Mouse (Mus musculus) myocyte (in vitro differentiated cells): ENCODE results near the gene Tex38. TPM values are rescaled to one million over a fixed set of nuclear protein-coding genes. Genes with fewer than 3 reads are reported as not detected.

Experiments
- H3K27me3 ChIP-seq: one replicate; pipeline ENCODE4 v1.6.1; 2011; ENCODE audit not compliant: control insufficient read depth, insufficient read depth, insufficient read length
- H3K36me3 ChIP-seq: one replicate; pipeline ENCODE4 v1.6.1; 2011; ENCODE audit not compliant: control insufficient read depth, insufficient read depth
- H3K4me2 ChIP-seq: one replicate; pipeline ENCODE4 v1.6.1; 2011; ENCODE audit warnings: low read depth, control low read depth
- H3K4me3 ChIP-seq: one replicate; pipeline ENCODE4 v1.5.1; 2011; ENCODE audit warnings: mild to moderate bottlenecking, control low read depth, moderate library complexity
- H3K79me2 ChIP-seq: one replicate; pipeline ENCODE4 v1.6.1; 2011; ENCODE audit not compliant: control insufficient read depth, insufficient read depth
- H3ac ChIP-seq: one replicate; pipeline ENCODE4 v1.6.1; 2011; ENCODE audit not compliant: control insufficient read depth, insufficient read length
- CEBPB ChIP-seq: IDR thresholded peaks from 2 replicates; pipeline ENCODE4 v1.6.1; 2011; ENCODE audit warnings: mild to moderate bottlenecking, moderate library complexity; ENCODE audit not compliant: poor library complexity, insufficient read depth, severe bottlenecking
- E2F4 ChIP-seq: IDR thresholded peaks from one replicate; pipeline ENCODE4 v1.6.1; 2011; ENCODE audit warnings: mild to moderate bottlenecking, control low read depth, moderate library complexity; ENCODE audit not compliant: insufficient read depth
- MAX ChIP-seq: IDR thresholded peaks from one replicate; pipeline ENCODE4 v1.6.1; 2011; ENCODE audit warnings: low read depth, mild to moderate bottlenecking, control low read depth
- MYOD1 ChIP-seq, 3 experiments: IDR thresholded peaks; one replicate each; pipeline ENCODE4 v1.6.1; 2011; ENCODE audit warnings: control low read depth in 2 of 3, low read depth in 2 of 3, mild to moderate bottlenecking in 2 of 3, moderate library complexity in 1 of 3; ENCODE audit not compliant: insufficient read length in 2 of 3, control insufficient read depth in 1 of 3
- MYOG ChIP-seq, 3 experiments: IDR thresholded peaks; one replicate each; pipeline ENCODE4 v1.6.1; 2011; ENCODE audit warnings: control low read depth in 2 of 3, low read depth in 2 of 3, mild to moderate bottlenecking in 2 of 3; ENCODE audit not compliant: insufficient read length in 2 of 3, control insufficient read depth in 1 of 3, insufficient read depth in 1 of 3
- POLR2A ChIP-seq: IDR thresholded peaks from one replicate; pipeline ENCODE4 v1.6.1; 2011; ENCODE audit warnings: low read depth, mild to moderate bottlenecking, control low read depth, moderate library complexity; ENCODE audit not compliant: insufficient read length
- POLR2AphosphoS2 ChIP-seq: IDR thresholded peaks from one replicate; pipeline ENCODE4 v1.6.1; 2011; ENCODE audit warnings: low read depth, control low read depth; ENCODE audit not compliant: insufficient read length
- REST ChIP-seq: IDR thresholded peaks from one replicate; pipeline ENCODE4 v1.6.1; 2011; ENCODE audit warnings: mild to moderate bottlenecking, control low read depth, moderate library complexity; ENCODE audit not compliant: insufficient read depth, insufficient read length
- SRF ChIP-seq: IDR thresholded peaks from one replicate; pipeline ENCODE4 v1.6.1; 2011; ENCODE audit warnings: low read depth; ENCODE audit not compliant: control insufficient read depth, insufficient read length
- TCF12 ChIP-seq: IDR thresholded peaks from one replicate; pipeline ENCODE4 v1.6.1; 2011; ENCODE audit warnings: mild to moderate bottlenecking, control low read depth; ENCODE audit not compliant: poor library complexity, insufficient read depth, severe bottlenecking
- TCF3 ChIP-seq: IDR thresholded peaks from one replicate; pipeline ENCODE4 v1.6.1; 2011; ENCODE audit warnings: low read depth, control low read depth; ENCODE audit not compliant: insufficient read length
- USF1 ChIP-seq: IDR thresholded peaks from one replicate; pipeline ENCODE4 v1.6.1; 2011; ENCODE audit warnings: low read depth, mild to moderate bottlenecking, control low read depth, moderate library complexity
- polyA plus RNA-seq: library from polyadenylated mRNA; unstranded; fragments of >200 nt; fragmentation: generic; extraction: Trizol; gene quantifications from one replicate; pipeline ENCODE4 v1.2.1, GENCODE M21; 2012; ENCODE audit warnings: missing spikeins

The Tex38 gene
- polyA plus RNA-seq, 1 experiment = not detected

GRCm38 (mm10) chr4:115821431-115821830, 40.6 kb upstream of the Tex38 start:
- Histone ChIP-seq H3K4me3 (no peak overlapping the region), H3K79me2 (no peaks in the 10 kb centered on the region), H3K27me3 (no peaks in the 10 kb centered on the region), H3K36me3 (no peaks in the 10 kb centered on the region), H3K4me2 (no peak overlapping the region), H3ac (no peak overlapping the region)
- TF ChIP-seq TCF3 (no peak), MYOG (IDR thresholded peaks at IDR 0.05; ENCODE audit: control insufficient read depth in 1 of 3, insufficient read depth in 1 of 3, insufficient read length in 2 of 3, low read depth in 2 of 3) (no peak), MYOD1 (IDR thresholded peaks at IDR 0.05; ENCODE audit: control insufficient read depth in 1 of 3, insufficient read length in 2 of 3, low read depth in 2 of 3) (no peak), E2F4 (no peak), USF1 (peak; percentile 31), SRF (no peak), MAX (no peak)

GRCm38 (mm10) chr4:115820944-115821343, 40.1 kb upstream of the Tex38 start:
- Histone ChIP-seq H3K4me2 (no peak overlapping the region), H3ac (no peak overlapping the region)
- TF ChIP-seq MYOG (IDR thresholded peaks at IDR 0.05; ENCODE audit: control insufficient read depth in 1 of 3, insufficient read depth in 1 of 3, insufficient read length in 2 of 3, low read depth in 2 of 3) (peak in 1 of 3 experiments; percentile 11), POLR2A (no peak)

GRCm38 (mm10) chr4:115820199-115820598, 39.4 kb upstream of the Tex38 start:
- H3K36me3 ChIP-seq = no peaks in the 10 kb centered on the region
- TF ChIP-seq CEBPB = no peak
- TF ChIP-seq MYOD1 (IDR thresholded peaks at IDR 0.05; ENCODE audit: control insufficient read depth in 1 of 3, insufficient read length in 2 of 3, low read depth in 2 of 3) = peak in 1 of 3 experiments; percentile 47
- peak in 2 of 3 experiments; percentile 31 to 61 for TF ChIP-seq MYOG (IDR thresholded peaks at IDR 0.05; ENCODE audit: control insufficient read depth in 1 of 3, insufficient read depth in 1 of 3, insufficient read length in 2 of 3, low read depth in 2 of 3)
- TF ChIP-seq E2F4 = no peak
- no peak for TF ChIP-seq POLR2AphosphoS2
- H3K4me3 ChIP-seq = no peak overlapping the region
- H3ac ChIP-seq = no peak overlapping the region
- no peaks in the 10 kb centered on the region for H3K79me2 ChIP-seq
- no peak overlapping the region for H3K4me2 ChIP-seq
- no peaks in the 10 kb centered on the region for H3K27me3 ChIP-seq

More at GRCm38 (mm10) chr4:115820944-115821343, 40.1 kb upstream of the Tex38 start:
- Histone ChIP-seq H3K4me3 (no peak overlapping the region), H3K36me3 (no peaks in the 10 kb centered on the region), H3K27me3 (no peaks in the 10 kb centered on the region), H3K79me2 (no peaks in the 10 kb centered on the region)

GRCm38 (mm10) chr4:115815606-115816005, 34.8 kb upstream of the Tex38 start:
- Histone ChIP-seq H3K27me3 (no peaks in the 10 kb centered on the region), H3K4me2 (no peak overlapping the region), H3K36me3 (no peaks in the 10 kb centered on the region), H3K4me3 (no peak overlapping the region), H3K79me2 (no peaks in the 10 kb centered on the region), H3ac (no peak overlapping the region)
- TF ChIP-seq TCF3 (no peak), SRF (no peak), TCF12 (no peak), USF1 (no peak), MAX (no peak), POLR2AphosphoS2 (no peak), MYOG (IDR thresholded peaks at IDR 0.05; ENCODE audit: control insufficient read depth in 1 of 3, insufficient read depth in 1 of 3, insufficient read length in 2 of 3, low read depth in 2 of 3) (no peak), CEBPB (no peak), MYOD1 (IDR thresholded peaks at IDR 0.05; ENCODE audit: control insufficient read depth in 1 of 3, insufficient read length in 2 of 3, low read depth in 2 of 3) (no peak), E2F4 (no peak)

- no peak overlapping the region for H3ac ChIP-seq
- no peaks in the 10 kb centered on the region for H3K27me3 ChIP-seq
- no peak overlapping the region for H3K4me3 ChIP-seq
- no peaks in the 10 kb centered on the region for H3K36me3 ChIP-seq
- no peaks in the 10 kb centered on the region for H3K79me2 ChIP-seq
- H3K4me2 ChIP-seq = no peak overlapping the region
- no peak for TF ChIP-seq REST
- TF ChIP-seq USF1 = no peak
- TF ChIP-seq POLR2A = no peak
- no peak for TF ChIP-seq MYOD1 (IDR thresholded peaks at IDR 0.05; ENCODE audit: control insufficient read depth in 1 of 3, insufficient read length in 2 of 3, low read depth in 2 of 3)
Observed at GRCm38 (mm10) chr4:115812326-115812725, 31.5 kb upstream of the Tex38 start.

- Histone ChIP-seq H3K4me3 (no peak overlapping the region), H3ac (no peak overlapping the region), H3K4me2 (no peak overlapping the region), H3K36me3 (peaks cover 34% of the 10 kb centered on the region), H3K79me2 (no peaks in the 10 kb centered on the region), H3K27me3 (no peaks in the 10 kb centered on the region)
- TF ChIP-seq TCF3 (no peak), MAX (no peak), POLR2AphosphoS2 (no peak), E2F4 (no peak), REST (no peak), CEBPB (no peak), MYOD1 (IDR thresholded peaks at IDR 0.05; ENCODE audit: control insufficient read depth in 1 of 3, insufficient read length in 2 of 3, low read depth in 2 of 3) (no peak), SRF (no peak), TCF12 (no peak), POLR2A (no peak), MYOG (IDR thresholded peaks at IDR 0.05; ENCODE audit: control insufficient read depth in 1 of 3, insufficient read depth in 1 of 3, insufficient read length in 2 of 3, low read depth in 2 of 3) (no peak)
Observed at GRCm38 (mm10) chr4:115799981-115800380, 19.2 kb upstream of the Tex38 start.
